Mouse (Mus musculus) large intestine, adult 2 months (tissue): Measurements from ENCODE around the gene A730049H05Rik. TPM values are rescaled to one million over a fixed set of nuclear protein-coding genes. Genes with fewer than 3 reads are reported as not detected.

Experiments used
- DNase-seq: peaks from one replicate; pipeline ENCODE4 v3.0.0-alpha.2; 2012; ENCODE audit warnings: low read depth, low spot score
- WGBS: fragments of 180-500 bp; shearing (Covaris S2); methylation state at CpG from one replicate; pipeline ENCODE4 v1.1.7; 2018; 5-methylcytosine and 5-hydroxymethylcytosine counted together
- polyA plus RNA-seq: library from polyadenylated mRNA; depleted of rRNA; stranded (reverse); fragments of >200 nt; gene quantifications from 2 replicates; pipeline ENCODE4 v1.2.3, GENCODE M21; 2012

The A730049H05Rik gene
- polyA plus RNA-seq, 1 experiment: not detected

DNA sequence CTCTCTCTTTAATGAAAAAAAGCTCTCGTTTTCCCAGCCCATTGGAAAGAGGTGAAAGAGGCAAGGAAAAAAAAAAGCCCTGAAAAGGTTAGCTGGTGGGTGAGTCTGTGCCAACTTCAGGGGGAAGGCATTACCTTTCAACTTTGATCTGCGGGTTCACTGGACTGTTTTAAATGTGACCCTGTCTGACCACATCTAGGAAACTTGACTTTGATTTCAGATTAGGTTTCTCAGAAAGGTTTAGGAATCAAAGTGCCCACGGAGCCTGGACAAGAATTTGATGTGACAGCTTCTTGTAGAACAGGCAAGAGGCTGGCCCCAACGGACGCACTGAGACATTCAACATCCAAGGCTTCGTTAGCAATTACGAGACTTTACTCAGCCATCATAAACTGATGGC, 7.7 kb downstream of the A730049H05Rik start:
- WGBS: 69% methylated on average over 7 of the region's 7 CpGs
- no peak for DNase-seq

DNA sequence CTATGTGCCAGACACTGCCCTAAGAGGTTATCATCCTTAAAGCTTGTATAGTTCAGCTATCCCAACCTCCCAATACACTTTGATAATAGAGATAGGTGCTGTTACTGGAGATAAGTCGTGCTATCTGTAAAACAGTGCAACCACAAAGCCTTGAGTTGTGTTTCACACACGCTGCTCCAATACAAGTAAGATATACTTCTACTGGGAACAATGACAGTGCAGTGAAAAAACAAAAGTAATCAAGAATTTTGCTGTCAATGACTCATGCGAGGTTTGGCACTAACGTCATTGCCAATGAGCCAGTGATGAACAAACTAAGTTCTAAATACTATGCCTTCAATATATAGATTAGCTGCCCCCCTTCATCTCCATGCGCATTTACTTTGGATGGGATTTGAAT, 10.3 kb downstream of the A730049H05Rik start:
- no peak for DNase-seq
- WGBS: 71% methylated on average over 5 of the region's 5 CpGs

DNA sequence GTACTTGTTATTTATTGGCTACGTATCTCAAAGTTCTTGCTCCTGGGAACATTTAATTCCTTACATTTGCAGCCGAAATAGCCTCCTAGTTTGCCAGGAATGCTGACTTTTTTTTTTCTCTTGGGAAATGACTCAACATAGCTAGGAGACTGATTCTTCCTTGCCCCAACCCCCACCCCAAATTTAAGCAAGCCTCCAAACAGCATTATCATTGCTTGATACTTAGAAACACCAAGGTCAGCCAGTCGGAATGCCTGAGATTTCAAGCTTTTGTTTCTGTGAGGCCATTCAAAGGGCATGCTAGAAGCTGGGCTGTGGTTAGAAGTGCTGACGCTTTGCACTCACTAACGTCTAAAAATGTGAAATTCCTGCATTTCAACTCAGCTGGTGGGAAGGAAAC, 11.1 kb downstream of the A730049H05Rik start:
- WGBS: 60% methylated on average over 5 of the region's 5 CpGs
- no peak for DNase-seq

DNA sequence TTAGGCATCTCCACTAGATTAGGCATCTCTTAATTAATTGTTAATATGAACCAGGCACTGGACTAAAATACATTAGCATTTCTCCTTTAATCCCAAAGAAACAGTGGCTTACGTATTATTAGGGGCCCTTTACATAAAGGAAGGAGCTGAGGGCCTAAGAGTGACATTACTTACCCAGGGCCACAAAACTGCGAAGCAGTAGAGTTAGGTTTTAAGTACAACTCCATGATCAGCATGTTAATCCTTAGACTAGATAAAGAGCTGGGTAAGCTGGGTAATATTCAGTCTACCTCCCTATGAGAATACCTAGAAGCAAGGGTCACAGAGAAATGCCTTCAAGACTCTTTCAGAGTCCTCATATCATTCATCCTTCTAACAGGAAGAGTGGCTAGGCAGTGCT, 12.9 kb downstream of the A730049H05Rik start:
- 90% methylated on average over 2 of the region's 2 CpGs for WGBS
- no peak for DNase-seq

DNA sequence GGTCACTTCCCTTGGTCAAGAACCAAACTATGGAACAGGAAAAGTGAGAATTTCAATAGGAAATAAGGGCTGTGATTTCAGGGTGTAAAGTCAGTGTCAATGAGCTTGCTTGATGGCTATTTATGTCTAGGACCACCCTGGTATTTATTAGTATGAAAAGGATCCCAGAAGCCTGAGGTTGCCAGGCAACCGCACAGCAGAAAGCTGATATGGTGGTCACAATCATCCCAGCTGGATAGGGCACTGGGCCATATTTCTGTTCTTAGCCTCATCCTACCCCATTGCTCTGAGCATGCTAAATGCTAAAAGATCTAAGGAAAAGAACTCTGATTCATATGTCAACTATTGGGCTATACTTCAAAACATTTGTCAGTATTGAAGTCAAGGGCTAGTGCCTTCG, 14.8 kb downstream of the A730049H05Rik start:
- WGBS: 84% methylated on average over 2 of the region's 2 CpGs
- DNase-seq: no peak

DNA sequence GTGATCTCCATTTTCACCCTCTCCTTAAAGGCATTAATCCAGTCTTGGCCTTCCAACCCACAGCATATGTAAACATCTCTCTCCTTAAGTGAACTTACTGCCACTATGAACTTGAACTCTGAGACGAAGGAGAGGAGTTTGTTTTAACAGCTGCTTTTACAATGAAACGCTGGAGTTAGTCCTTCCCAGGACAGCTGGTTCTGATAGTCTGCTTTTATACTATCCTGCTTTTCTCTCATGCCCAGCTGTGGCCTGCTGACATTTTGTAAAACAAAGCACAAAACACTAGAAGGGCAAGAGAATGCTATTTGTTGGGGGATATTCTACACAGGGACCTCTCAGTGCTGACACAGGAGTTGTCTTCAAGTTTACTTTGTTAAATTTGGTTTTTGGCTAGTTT, 25.7 kb downstream of the A730049H05Rik start:
- 23% methylated on average over 2 of the region's 2 CpGs for WGBS
- DNase-seq: no peak

DNA sequence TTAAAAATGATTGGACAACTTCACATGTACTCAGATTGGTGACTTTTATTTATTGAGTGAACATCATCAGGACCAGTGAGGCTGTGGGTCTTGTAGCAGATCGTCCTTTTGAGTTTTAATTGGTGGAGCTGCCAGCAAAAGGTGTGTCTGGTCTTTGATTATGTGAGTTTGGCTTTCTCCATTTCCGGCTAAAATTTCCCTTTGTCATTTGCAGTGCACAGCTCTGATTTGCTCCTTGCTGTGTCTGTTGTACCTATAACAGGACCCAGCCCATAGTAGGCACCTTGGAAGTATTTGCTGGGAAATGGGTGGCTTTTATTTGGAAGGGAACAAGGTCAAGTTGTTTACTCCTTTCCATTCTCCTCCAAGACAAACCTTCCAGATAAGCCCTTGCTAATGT, 27.2 kb downstream of the A730049H05Rik start:
- 61% methylated on average over 2 of the region's 2 CpGs for WGBS
- no peak for DNase-seq

DNA sequence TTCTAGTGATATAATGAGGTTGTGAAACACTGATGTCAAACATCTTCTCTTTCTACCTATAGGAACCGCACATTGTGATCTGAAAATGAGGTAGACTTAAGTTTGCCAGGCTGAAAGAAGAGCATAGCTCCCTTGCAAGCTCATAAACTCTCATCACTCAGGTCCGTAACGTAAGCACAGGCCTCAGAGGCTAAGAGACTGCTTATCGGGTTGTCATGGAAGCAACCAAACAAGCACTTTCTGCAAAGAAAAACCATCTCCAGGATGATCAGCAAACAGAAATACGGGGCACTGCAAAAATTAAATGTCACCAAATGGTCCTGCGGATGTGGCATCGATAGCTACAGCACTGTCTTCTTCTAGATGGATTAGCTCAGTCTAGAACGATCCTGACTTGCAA, 29.6 kb downstream of the A730049H05Rik start:
- 56% methylated on average over 8 of the region's 8 CpGs for WGBS

DNA sequence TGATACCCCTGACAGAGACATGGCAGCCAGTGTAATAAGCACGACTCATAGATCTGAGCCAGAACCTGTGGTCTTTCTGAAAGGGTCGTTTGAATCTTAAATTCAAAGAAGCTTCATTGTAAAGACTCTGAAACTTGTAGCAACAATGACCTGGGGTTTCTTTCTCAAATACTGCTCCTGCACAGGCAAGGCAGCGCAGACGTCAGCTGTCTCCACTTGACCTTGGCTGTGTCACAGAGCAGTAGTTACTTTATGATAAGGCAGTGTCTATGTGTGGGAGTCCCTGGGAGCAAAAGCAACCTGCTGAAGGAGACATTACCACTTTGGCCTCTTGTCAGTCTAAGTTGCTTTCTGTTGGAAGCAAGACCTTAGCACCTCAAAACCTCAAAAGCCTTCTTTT, 30.3 kb downstream of the A730049H05Rik start:
- no peak for DNase-seq
- 45% methylated on average over 4 of the region's 4 CpGs for WGBS

More for the DNA sequence above, 29.6 kb downstream of the A730049H05Rik start:
- DNase-seq: no peak

DNA sequence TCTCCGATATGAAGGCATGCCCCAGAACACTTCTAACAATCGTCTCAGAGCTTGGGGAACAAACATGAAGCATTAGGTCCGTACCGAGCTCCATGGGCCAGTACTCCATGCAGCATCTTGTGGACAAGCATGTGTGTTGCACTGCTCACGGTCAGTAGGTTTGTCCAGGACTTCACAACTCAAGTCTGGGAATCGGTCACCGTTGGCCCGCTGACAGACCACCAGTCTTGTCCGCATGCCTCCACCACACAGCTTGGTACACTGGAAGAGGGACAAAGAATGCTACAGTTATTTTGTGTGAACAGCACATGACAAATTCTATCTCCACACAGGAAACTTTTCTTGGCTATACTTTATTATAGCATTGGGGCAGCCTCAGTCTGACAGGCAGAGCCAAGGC, 32.9 kb downstream of the A730049H05Rik start:
- 92% methylated on average over 9 of the region's 9 CpGs for WGBS
- DNase-seq: no peak

DNA sequence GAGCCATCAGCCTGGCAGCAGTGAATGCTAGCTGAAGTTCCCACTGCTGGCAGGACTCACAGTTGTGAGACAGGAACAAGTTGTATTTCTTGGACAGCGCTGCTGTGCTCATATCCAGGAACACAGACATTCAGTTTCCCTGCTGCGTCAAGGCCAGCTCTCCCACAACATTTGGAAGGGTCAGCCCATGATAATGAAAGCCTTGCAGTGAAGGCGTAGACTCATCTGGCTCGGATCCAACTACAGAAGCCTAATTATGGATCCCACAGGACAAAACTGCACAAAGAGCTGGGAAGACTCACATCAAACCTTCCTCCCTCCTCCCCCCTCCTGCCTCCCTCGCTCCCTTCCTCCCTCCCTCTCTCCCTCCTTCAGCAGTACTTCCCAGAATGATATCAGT, 34.0 kb downstream of the A730049H05Rik start:
- 39% methylated on average over 5 of the region's 5 CpGs for WGBS
- DNase-seq: no peak

DNA sequence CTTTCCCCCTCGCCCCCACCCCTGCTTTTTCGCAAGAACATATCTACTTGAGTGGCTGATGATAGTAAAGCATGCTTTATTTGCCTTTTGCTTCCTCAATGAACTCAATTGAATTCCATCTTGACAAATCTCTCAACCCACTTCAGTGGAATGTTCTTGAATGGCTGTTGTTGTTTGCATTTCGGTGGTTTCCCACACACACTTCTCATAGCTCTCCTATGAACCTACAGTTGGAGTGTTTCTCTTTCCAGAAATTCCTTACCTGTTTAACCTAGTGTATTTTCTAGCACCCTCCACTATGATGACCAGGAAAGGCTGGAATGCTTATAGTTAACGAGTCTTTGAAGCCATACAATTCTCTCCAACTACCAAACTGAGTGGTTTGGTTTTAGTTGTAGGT, 38.6 kb downstream of the A730049H05Rik start:
- WGBS: 77% methylated on average over 4 of the region's 4 CpGs
- DNase-seq: no peak

DNA sequence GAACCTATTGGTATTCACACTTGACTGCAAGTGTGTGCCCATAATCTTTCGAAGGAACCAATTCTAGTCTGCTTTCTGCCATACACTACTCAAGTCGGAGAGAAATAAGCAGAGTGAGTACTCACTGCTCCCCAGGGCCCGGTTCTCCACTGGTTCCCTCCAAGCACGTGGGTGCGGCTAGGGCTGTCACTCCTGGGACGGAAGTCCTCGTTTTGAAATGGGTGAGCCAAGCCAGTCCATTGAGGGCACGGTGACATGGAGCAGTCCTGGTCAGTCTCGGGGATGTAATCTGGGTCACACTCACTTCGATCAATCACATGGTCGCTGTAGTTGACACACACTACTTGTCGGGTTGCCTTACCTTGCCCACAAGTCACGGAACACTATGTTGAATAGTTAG, 41.5 kb downstream of the A730049H05Rik start:
- WGBS: 88% methylated on average over 13 of the region's 13 CpGs
- DNase-seq: no peak

DNA sequence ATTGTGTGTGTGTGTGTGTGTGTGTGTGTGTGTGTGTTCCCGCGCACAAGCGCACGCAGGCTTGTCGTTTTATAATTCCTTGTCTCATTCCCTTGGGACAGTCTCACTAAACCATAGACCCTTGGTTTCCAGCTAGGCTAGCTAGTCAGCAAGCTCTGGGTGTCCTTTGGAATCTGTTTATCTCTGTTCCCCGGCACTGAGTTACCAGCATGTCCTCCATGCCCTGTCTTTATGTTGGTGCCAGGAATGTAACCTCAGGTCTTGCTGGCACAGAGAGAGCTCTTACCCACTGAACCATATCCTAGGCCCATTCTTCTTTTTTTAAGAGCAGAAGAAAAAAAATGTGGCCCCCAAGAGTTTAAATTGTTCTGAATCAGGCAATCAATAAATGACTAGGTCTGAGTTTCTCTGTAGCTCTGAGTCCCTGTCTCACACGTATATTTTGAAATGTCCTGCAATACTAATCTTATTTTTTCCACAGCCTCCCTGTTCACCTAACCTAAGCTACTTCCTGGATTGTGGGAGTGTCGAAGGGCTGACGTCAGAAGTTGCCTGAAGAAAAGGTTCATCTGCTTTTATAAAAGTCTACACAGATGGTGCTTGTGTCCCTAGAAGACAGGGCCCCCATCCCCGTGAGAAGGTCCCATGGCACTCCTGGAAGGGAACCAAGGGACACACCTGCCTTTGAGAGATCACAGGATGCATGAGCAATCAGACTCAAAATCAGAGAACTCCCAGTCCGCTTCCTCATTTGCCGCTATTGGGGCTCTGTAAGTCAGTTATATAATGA, 42.6 kb downstream of the A730049H05Rik start:
- DNase-seq: no peak
- 72% methylated on average over 12 of the region's 12 CpGs for WGBS

DNA sequence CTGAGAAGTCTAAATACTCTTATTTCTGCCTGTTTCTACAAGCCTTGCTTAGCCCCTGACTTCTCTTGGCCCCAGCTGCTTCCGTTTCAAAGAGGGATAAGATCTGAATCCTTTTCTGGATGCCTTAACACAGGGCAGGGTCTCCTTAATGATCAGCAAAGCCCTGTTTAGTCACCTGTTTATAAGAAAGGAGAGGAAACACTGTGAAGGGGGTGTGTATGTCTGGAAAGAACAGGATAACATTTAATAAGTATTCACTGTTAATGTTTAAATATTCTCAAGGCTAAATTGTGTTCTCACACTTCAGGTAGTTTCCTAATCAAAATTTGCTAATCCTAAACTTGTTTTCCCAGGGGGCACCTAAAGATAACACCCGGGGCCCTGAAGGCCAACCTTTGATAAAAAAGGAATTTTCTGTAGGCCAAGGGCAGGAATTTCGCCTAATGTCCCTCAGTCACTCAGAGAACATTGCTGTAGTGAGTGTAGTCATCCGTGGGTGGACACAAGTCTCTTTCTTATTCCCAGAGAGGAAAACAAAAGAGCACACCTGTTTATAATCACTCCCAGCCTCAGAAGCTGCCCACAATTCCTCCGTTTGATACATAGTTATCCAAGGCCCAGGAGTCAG, 44.1 kb downstream of the A730049H05Rik start:
- no peak for DNase-seq
- WGBS: 53% methylated on average over 5 of the region's 5 CpGs

DNA sequence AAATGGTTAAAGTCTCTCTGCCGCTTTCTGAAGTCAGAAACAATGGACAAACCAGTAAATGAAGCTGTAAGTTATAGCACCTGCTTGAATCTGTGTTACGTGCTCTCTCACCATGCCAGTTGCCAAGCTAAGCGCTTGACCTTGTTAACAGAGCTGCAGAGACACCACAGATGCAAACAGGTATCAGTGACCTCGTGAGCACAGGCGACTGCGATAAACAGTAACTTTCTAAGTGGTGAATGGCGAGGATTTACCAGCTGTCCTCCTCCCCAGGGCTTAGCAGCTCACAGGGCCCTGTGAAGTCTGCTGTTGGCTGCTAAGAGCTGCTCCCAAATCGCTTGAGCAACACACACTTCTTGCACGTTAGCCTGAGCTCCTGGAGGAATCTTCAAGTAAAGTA, 46.3 kb downstream of the A730049H05Rik start:
- DNase-seq: no peak
- WGBS: 78% methylated on average over 9 of the region's 9 CpGs

DNA sequence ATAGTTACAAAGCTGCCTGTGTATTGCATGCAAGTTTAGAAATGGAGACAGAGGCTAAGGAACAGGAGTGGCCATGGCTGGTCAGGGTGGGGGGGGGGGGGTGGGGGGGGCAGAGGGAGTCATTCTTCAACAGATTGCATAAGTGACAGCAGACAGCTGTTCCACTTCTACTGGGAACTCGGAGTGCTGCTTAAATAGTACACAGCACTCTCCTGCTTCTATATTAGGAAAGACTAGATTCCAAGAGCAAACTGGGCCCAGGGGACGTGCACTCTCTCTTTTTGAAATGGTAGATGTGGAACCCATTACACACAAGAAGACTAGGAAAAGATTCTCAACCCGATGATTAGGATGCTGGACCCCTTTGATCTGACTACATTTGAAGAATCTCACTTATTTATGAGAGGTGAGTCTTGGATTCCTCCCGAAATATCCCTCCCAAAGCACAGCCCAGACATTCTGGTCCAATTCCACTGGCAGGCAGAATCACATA, 52.9 kb downstream of the A730049H05Rik start, which contains the start of gene Gm15737:
Gm15737 (plus strand) TSS at position 269 of the 493 bp plus-strand sequence.
- WGBS: 52% methylated on average over 4 of the region's 4 CpGs
- DNase-seq: no peak

DNA sequence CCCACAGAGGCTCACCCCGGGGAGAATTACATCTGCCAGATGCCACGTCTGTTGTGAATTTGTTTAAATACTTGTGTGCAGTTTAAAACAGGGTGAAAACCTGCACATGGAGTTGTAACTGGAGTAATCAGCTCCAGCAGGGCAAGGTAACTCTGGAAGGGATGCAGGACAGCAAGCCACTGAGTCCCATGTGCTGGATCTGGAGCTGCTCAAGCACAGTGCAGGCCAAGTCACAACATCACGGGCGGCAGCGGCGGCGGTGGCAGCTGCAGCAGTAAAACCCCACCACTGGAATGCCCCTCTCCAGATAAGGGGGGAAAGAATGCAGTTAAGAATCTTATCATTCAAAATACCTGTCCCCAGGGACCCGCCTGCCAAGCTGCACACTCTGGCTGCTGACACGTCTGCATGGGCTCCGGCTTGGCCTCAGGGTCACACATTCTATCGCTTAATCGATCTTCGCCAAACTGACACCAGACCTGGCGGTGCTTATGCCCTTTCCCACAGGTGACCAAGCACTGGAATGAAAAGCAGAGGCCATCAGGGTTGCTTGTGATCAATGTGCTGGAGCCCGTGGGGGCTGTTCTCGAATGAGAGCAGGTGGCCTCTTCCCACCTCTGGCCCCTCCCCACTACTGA, 53.4 kb downstream of the A730049H05Rik start:
- DNase-seq: no peak
- 43% methylated on average over 16 of the region's 16 CpGs for WGBS

DNA sequence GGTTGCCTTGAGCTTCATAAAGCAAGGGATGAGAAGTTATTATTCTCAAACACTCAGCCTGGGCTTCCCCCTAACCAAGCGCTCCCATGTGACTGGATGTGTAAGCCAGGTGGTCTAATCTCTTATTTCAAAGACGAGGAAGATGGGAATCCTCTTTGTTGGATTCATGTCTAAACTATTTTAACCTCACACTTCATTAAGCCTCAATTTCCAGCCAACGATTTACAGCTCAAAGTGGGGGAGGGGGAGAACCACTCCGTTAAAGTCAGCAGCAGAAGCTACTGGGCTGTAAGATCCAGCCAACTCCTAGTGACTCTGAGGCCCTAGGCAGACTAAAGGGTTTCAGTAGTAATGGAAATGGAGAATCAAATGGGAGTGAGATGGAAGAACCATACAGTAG, 55.5 kb downstream of the A730049H05Rik start:
- 71% methylated on average over 4 of the region's 4 CpGs for WGBS

DNA sequence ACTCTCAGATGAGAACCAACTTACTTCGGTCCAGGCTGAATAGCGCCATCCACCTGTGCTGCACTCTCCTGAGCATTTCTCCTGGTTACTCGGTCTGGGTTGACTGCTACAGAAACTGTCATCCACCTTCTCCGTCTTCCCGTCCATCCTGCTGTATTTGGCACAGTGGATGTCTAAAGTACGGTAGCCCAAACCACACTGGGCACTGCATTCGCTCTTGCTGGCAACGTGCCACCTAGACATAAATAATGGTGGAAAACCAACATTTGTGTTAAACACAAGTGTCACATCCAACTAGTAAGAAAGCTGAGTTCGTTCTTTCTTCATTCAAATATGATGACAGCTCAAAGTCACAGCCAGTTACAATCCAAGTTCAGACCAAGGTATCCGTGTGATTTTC, 56.5 kb downstream of the A730049H05Rik start:
- WGBS: 83% methylated on average over 10 of the region's 10 CpGs
- no peak for DNase-seq

More for the DNA sequence above, 55.5 kb downstream of the A730049H05Rik start:
- DNase-seq: no peak

DNA sequence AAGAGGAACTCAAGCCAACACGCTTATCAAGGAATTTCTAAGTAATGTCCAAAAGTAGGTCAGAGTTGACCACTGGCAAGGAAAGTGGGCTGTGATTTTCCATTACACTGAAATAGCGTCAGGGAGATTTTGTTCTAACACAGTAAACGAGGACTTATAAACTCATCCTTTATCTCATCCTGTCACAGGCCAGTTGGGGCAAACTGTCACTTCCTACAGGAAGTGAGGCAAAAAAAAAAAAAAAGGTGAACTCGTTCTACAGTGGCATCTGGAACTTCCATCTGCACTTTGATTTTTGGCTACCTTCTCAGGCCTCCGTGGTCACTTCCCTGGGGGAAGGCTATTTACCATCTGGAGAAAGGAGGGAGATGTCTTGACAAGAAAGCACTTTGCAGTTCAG, 58.6 kb downstream of the A730049H05Rik start:
- 44% methylated on average over 5 of the region's 5 CpGs for WGBS
- DNase-seq: no peak
